Mouse (Mus musculus) yolk sac, embryonic 10.5 days (tissue): ENCODE measurements around the gene Mpc1.
"Not testable (repeated sequence)": the region's sequence is repeated elsewhere in the genome, so short reads cannot be mapped to it uniquely, and the experiment has no call there.

Source experiments
- DNase-seq: peaks from one replicate; pipeline ENCODE4 v3.0.0-alpha.2; 2017; ENCODE audit warnings: low spot score

The Mpc1 gene

DNA sequence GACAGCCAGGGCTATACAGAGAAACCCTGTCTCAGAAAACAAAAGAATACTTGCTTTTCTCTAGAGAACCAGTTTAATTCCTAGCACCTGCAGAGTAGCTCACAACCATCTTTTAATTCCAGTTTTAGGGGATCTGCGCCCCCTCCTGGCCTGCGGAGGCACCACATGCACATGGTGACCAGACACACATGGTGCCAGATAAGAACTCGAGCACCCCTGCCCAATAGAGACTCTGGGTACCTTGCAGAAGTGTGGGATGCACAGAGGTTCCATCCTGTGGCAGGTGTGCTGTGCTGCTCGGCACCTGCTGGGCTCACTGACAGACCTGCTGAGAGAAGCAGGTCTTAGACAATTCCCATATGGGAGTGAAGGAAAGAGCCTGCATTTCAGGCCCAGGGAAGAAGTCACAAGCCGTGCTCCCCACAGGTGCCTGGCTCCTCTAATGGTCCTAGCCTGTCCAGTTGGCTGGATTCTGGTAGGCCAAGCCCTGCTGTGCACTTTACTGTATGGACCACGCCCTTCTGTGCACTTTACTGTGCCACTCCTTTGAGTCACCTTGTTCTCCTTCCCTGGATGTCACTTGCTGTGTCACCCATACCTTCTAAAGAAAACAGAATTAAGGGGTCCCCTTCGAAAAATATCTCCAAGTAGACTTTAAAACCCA is 45.9 kb downstream of the Mpc1 start:
- DNase-seq: no peak

DNA sequence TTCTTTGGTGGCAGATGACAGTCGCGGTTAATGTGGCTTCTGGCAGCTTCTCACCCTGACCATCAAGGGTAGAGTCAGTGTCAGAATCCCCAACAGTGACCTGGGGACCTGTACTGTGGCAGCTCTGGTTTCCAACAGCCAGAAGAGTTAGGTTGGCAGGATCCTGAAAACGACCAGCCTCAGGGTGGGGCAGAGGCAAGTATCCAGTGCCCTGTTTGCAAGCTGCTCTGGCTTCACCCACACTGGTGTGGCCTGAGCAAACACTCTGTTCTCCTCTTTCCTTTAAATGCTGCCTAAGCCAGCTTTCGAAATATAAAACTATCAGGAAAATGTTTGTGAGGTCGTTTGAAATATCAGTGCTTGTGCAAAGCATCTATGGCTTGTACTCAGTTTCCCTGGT is 47.9 kb downstream of the Mpc1 start:
- no peak for DNase-seq

DNA sequence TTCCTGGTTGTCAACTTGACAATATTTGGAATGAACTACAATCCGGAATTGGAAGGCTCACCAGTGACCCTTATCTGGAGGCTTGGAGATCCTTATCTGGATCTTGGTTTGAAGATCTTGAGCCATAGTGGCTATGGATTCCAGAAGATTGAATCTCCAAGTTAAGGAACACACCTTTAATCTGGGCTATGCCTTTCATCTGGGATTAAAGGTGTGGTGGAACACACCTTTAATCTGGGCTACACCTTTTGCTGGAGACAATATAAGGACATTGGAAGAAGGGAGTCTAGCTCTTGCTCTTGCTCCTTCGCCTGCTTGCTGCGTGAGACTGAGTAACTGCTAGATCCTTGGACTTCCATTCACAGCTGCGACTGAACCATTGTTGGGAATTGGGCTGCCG is 54.5 kb downstream of the Mpc1 start, which contains the start of gene Prr18:
TSS of gene Prr18 (plus strand) at position 301 of the 400 bp plus-strand sequence.
- not testable (repeated sequence) for DNase-seq

DNA sequence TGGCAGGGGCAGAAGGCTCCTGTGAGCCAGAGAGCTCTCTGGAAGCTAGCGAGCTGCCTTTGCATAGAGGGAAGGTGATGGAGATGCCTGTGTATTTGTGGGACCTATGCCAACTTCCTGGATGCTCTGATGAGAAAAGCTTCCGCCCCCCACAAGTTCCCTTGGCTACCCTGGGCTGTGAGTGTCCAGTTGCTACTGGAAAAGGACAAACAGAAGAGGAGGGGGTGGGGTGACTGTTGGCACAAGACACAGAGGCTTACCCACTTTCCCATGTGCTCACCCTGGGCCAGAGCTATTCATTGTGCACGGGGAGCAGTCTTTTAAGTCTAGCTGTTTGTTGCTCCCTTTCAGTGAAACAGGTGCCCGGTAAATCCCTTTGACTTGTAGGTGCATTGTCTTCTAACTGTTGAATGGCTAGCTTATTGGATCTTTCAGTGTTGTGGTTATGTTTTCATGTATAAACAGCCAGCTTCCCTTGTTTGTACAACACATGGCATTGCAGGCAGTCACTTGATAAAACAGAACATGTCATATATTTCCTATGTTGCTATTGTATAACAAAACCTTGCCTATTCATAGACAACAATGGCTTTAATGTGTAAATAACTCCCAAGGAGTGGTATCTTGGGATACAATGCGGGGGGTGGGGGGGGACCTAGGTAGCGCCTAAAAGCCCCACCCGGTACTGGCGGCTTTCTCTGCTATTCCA is 57.1 kb downstream of the Mpc1 start:
- DNase-seq: no peak

DNA sequence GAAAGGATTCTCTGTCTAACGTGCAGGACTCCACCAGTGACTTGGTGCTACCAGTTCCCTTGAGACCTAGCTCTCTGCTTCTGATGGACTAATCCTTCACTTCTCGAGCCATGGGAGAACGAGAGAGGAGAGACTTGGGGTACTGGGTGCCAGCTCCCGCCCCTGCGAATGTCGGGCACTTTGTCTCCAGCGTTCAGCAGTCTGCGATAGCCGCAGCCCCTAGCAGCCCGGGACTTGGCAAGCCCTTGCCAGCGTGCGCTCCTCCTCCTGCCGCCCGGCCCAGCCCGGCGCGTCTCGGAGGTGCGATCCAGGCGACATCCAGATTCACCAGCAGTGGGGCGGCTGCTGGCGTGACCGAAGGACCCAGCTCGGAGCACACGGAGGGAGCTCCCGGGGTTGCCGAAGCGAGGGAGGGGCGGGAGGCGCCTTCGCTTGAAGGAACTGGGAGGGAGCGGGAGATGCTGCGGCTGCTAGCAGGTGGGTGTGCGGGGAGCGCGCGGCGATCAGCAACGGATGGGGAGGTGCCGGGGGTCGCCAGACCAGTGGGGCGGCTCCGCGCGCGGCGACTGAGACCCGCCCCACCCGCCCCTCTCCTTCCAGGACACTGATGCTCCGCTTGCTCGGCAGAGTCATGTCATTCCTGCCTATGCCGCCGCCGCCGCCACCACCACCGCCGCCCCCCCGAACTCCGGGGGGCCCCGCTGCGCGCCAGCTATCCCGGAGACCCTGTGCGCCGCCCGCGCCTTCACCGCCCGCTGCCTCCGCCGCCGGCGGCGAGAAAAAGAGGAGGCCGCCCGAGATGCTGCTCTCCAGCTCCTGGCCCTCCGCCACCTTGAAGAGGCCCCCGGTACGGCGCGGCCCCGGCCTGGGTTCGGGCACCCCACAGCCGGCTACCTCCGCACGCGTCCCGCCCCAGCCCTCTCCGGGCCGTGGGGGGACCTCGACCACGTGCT is 58.0 kb downstream of the Mpc1 start:
- no peak for DNase-seq

DNA sequence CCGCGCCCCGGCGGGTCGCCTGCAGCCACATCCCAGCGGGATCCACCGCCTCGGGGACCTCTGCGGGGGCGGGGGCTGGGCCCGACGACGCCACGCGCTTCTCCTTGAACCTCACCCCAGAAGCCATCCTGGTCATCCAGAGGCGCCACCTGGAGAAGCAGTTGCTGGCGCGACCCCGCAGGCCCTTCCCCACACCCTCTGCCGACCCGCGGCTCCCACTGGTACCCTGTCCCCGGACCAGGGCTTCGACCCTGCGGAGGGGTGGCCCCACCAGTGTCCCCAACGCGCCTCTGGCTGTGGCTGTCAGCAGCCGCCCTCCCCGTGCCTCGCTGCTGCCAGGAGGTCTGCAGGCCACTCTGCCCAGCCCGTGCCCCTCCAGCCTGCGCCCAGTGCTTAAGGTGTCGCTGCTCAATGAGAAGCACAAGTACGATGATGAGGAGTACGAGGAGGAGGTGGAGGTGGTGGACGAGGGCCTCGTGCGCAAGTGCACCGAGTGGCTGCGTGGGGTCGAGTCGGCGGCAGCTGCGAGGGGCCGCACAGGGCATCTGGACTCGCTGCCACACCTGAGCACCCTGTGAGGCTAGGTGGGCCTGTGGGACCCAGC is 58.8 kb downstream of the Mpc1 start:
- no peak for DNase-seq

DNA sequence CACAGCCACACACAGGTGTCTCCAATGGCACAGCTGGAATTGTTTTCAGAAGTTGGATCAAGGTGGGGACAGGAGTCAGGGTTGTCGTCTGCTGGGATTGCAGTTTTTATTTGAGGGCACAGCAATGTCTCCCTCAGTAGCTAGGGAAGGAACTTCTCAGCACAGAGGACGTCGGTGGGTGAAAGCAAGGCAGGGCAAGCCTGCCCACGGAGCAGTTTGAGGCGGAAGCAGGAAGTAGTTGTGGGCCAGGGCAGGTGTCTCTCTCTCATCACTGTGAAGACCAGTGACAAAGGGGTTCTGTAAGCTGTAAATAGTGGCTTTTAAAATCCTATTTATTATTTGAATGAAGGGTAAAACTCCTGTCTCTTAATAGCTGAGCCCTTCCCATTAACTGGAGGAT is 60.0 kb downstream of the Mpc1 start:
- DNase-seq: no peak

DNA sequence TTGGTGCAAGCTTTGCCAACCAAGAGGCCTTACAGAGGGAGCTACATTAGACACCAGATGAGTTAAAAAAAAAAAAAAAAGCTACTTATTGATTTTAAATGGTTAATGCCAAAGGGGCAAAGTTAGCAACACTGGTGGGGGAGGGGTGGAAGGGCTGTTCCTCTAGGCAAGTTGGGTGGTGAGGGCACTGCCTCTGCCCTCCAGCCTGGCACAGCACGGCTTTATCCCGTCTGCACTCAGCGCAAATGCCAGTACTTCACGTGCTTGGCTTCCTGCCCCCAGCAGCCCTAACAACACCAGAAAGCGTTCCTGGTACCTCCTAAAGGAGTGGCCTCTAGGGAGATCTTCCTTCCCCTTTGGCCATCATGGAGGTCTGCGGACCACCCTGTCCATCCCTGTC is 60.7 kb downstream of the Mpc1 start:
- DNase-seq: no peak
